Mouse (Mus musculus) right cerebral cortex, adult 18-20 months (tissue): Measurements from ENCODE around the gene Stam.

ENCODE experiments used
- DNase-seq: peaks from one replicate; pipeline ENCODE4 v3.0.0; 2022; ENCODE audit warnings: mixed read lengths

Gene Stam

DNA sequence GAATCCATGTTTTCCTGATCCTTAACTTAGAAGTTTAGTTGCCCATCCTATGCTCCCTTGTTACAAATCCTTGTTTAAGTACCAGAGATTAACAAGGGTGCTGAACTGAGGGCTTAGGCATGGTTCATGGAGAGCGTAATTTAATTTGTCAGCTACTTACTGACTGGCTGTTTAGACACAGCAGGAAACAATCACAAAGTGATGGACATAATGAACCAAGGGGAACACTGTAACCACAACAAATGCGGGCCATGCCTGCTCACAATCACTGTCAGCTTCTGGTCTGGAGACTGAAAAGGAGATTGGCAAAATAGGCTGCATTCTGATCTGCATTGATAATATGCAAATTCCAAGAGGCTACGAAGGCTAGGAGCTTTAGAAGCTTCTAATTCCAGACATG, 53.7 kb downstream of the Stam start:
- no peak for DNase-seq

DNA sequence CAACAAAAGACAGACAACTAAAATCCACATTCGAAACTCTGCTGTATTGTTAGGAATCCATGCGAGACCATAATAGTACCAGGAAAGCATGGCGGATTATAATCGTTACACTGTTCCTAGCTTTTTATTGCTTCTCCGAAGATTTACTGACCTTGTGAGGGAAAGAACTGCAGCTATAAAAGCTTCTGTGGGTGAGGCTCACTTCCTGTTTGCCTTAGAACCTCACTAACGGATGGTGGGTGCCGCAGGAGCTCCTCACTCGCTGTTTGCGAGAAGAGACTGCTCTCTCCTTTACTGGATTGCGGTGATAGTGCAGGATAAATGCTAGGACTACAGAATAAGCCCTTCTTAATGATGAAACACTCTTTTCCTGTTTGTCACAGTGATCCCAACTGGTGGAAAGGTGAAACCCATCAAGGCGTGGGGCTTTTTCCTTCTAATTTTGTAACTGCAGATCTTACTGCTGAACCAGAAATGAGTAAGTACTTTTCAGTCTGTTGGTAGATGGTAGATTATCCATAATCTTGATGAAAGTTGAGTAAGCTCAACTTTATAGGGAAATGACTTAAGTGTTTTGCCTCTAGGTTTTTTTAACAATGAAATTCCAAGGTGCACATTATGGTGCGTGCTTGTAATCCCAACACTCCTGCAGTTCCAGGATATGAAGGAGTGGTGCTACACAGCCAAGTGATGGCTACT, 56.9 kb downstream of the Stam start:
- DNase-seq = no peak

DNA sequence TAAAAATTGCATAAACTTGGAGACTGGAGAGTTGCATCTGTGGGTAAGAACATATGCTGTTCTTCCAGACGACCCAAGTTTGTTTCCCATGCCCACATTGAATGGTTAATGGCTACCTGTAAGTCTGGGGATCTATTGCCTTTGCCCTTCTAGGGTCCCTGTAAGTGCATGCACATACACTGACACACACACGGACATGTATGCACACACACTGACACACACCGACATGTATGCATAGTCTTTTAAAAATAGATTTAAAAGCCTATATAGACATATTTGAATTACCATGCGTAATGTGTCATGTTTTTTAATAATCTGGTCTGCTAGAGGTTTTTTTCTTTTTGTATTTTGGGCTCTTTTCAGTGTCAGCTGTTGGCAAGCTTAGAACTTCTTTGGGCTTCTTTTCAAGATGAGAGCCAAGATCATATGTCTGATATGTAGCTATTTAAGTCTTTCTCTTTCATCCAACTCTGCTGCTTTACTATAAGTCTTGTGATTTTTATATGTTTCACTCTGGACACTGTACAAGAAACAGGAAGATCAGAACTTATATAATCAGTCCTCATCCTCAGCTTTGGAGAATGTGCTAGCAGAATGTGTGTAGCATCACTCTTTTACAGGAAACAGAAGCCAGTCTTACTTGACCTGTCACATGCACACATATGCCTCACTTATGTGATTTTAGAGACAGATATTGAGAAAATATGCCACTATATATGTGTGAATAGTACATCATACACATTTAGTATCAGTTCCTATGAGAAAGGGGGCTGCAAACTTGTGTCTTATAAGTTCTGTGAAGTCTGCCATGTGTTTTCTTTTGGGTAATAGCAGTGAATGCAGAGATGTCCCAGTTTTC, 58.8 kb downstream of the Stam start:
- DNase-seq = no peak

DNA sequence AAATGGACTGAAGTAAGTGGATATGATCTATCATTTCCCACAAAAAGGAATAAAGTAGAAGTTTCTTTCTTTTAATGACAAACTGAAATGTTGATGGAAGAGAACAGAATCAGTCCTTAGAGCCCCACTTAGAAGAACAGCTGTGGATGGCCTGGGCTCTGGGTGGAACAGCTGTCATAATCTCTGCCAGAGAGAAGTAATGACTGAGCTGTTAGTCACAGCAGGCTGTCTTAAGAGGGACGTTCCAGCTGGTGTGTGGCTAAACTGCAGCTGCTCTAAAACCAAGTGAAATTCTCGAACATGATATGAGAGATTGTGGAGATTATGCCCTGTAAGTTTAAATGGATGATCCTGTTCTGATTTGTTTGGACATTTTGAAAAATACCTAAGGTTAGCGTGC, 63.0 kb downstream of the Stam start:
- DNase-seq = no peak

DNA sequence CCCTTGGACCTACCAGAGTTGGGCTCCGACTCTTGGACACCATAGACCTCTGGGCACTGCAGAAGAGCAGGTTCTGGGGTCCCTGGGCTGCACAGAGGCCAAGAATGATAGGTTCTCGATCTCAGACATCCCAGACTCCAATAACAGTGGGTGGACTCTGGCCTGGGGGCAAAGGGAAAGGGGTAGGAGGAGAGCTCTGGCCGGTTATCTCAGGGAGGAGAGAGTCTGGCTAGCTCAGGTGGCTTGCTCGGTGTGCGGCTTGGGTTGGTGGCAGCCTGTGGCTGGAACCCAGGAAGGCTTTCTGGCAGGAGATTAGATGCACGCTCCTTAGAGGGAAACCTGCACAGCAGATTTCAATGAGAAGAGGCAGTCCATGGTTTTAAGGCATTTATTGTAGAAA, 65.7 kb downstream of the Stam start:
- DNase-seq = no peak

DNA sequence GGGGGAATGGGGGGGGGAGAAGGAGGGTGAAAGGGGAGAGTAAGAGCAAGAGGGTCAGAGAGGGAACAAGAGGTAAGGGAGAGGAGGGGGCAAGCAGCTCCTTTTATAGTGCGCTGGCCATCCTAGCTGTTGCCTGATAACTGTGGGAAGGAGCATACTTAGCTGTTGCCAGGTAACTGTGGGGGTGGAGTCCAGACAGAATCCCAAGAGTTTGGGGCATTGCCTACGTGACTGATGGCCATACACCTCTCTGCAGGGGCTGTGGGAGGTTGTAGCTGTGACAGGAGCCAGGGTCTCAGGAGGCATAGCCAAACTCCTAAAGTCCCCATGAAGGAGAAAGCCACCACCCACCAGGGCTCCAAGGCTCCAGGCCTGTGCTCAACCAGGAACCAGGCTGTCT, 66.1 kb downstream of the Stam start:
- no peak for DNase-seq

DNA sequence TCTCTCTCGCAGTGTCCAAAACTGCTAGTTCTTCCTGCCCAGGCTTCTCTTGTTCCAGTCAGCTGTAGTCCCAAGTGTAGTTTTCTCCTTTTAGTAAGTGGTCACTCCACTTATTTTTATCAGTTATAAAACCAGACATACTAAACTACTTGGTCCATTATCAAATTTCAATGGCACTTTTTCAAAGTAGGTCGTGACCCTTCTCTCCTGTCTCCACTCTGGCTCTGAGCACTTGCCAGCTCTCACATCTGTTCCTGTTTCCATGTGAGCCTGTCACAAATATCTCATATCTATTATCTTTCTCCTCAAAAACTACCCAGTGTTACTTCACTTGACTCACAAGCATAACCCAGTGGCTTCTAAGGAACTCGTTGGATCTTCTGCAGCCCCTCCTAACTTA, 71.4 kb downstream of the Stam start:
- DNase-seq = no peak

DNA sequence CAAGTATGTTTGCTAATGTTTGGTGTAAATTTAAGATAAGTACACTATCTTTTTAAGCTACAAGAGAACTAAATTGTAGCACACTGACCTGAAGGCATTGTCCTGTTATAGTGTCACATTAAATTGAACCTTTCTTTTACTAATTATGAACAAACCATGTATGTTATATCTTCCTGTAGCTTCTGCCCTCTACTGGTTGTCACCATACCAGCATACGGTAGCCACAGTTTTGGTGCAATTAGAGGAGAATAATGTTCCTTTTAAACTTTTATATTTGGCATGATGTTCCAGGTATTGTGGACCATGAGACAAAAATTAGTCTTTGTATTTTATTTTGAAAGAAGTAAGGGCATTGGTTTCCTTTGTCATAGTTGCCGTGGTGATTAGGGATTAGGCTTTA, 73.0 kb downstream of the Stam start:
- no peak for DNase-seq

DNA sequence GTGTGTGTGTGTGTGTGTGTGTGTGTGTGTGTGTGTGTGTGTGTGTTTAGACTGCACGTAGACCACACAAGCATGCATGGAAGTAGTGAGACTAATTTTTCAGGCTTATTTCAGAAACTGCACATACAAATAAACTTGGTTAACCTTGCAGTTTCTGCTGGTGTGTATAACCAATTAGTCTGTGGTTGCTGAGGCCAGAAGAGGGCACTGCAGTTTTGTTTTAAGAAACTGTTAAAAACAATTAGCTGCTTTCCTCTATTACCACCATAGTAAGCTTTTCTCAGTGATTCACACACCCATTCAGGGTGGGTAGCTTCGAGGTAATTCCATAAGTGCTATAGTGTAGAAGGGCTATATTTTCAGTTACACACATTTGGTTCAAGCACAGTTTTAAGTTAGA, 76.9 kb downstream of the Stam start:
- DNase-seq = no peak

DNA sequence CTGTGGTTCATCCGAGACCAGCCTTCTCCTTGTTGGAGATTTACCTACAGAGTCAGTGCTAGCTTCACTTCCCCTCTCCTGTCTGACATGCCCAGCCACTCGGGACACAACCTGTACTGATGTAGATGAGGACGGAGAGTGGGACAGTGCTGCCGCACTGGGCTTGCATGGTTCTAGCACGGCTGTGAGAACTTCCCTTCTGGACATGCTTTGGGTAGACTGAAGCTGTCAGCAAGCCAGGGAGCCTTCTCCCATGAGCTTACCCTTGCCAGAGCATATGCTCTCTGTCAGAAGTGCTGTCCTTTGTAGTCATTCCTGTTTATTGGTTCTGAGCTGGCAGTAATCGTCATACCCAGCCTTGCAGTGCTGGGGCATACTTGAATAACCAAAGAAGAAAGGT, 78.0 kb downstream of the Stam start:
- no peak for DNase-seq

DNA sequence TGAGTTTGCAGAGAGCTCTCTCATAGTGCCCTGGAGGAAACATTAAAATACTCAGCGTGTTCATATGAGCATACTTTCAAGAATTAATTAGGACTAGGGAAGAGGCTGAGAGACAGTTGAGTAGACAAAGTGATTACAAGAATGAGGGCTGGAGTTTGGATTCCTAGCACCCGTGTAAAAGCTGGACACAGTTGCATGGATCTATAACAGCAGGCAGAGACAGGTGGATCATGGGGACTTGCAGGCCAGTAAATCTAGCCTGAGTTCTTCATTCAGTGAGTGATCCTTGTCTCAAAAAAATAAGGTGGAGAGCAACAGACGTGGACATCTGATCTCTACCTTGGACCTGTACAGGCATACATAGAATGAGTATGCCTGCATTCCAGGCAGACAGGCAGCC, 85.1 kb downstream of the Stam start:
- no peak for DNase-seq

DNA sequence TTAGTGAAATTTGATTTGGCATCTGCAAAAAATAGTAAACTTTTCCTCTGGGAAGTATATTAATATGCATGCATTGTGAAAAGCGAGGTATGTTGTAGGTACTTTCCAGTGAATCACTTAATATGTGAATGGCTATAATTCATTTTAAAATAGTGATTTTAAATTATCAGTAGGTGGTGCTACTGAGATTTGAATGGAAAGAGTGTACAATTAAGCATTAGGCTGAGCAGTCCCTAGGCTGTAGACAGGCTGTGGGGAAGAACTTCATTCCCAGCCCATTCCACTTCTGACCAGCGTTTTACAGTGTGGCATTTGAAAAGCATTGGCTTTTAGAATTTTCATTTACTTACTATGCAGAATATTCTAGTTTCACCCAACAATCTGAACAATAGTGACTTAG, 85.9 kb downstream of the Stam start:
- no peak for DNase-seq

DNA sequence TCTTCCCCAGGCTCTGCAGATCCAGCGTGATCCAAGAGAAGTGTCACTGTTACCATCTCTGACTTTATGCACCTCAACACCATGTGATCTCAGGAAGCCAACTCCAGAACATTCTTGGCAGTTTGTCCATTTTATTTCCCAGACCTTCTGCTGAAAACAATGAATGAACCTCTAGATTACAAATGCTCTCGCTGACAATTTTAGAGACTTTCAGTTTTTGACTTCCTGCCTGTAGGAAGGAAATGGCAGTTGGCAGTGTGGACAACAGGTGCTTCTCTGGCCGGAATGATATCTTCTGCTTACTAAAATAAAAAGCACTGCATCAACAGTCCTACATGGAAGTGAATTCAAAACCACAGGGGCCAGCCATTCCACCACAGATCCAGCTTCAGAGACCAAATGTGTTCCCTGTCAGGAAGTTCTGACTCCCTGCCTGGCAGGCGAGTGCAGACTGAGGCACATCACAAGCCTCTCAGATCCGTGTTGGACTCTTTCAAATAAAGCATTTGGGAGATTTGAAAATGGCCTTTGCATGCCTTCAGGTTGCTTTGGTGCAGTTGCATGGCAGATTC, 90.6 kb downstream of the Stam start:
- DNase-seq = no peak

DNA sequence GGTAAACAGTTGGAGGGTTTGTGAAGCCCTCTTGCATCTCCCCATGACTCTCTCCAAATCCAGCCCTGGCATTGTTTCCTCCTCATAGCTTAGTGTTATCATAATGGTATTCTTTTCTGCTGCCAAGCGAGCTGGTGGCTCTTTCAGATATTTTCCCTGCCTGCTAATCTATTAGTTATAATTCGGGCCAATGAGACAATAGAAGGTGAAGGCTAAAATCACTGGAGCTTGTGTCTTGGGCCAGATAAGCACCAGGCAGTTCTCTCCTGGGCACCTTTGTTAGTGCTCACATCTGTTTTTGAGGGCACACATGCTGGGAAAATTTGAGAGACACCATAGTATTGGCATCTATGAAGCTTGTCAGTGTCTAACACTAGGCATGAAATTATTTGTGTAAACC, 91.2 kb downstream of the Stam start:
- DNase-seq = no peak

DNA sequence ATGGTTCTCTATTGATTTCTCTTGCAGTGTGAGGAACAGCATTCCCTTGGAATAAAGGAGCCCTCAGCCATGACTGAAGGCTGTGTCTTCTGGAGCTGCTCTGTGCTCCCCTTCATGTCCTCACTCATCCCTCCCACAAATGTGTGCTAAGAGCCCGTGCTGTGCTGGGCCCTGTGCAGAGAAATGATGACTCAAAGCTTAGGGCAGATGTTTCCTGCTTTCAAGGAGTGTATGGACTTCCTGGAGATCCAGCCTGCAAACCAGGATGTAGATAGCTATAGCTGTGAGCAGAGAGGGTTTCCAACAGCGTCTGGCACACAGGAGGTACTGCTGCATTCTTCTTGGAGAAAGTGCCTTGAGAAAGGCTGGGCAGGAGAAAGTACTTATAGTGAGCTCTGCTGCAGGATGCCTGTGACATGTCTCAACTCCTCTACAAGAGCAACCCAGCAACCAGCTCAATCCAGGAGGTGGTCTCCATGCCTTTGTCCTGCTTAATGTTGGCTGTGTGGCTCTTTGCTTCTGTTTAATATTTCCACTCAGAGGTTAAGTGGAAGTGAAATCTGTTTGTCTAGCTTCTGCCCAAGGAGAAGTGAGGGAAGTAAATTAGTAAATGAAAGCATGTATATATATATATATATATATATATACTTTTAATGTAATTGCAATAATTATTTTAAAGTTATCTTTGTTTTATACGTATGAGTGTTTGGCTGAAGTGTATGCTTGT, 91.9 kb downstream of the Stam start:
- no peak for DNase-seq

DNA sequence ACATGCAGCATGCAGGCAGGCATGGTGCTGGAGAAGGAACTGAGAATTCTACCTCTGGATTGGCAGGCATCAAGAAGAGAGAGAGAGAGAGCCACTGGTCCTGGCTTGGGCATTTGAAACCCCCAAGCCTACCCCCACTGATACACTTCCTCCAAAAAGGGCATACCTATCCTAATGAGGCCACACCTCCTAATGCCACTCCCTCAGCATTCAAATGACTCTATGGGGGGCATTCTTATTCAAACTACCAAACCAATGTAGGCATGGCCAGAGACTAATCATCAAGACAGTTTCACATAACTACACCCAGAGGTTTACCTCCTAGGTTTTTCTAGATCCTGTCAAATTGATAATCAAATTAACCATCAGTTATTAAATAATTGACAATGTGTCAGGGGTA, 93.8 kb downstream of the Stam start:
- DNase-seq = no peak

DNA sequence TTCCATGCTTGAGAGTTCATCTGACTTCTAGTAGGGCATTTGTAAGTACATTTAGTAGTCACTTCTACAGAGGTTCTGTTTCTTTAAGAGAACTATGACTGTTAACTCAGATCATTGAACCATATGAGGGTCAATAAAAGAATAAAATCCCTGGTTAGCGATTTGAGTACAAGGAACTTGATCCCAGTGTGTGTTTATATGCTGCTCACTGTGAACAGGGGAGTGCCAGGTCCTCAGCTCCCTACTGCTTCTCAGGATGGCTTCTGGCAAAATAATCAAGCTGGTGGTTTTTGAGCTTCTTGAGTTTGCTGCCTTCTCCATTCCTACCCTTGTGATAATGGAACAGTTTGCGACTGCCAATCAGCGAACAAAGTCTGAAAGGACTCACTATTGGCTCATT, 100.4 kb downstream of the Stam start, which contains the start of gene Tmem236:
Gene Tmem236 (plus strand): TSS at position 190 of the 400 bp plus-strand sequence.
- no peak for DNase-seq

DNA sequence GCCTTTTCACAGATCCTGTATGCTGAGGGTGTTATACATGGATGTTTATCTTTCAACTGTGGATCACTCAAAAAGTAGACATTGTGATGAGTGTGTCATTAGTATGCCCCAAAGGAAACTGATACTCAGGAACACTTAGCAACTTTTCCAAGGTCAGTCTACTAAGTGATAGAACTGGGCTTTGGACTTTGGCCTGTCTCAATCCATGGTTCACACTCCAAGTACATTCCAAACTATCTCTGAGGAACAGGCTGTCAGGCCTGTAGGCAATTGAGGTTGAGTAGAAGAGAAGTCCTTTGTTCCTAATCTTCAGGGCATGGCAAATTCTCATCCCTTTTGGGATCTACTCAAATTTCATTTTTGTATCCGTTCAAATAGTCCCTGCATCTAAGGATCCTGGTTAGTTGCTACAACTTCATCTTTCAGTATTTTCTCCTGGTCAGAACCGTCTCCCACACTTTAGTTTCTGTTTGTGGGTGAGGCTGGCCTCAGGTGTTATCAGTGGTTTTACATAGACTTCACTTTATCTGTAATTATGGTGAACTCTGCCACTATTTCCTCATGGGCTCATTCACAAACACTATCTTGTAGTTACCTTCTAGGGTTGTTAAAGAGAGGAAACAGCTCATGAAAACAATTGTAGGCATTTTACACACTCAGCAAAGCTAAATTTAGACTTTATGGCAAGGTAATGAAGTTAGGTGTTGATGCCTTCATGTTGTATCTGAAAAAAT, 102.7 kb downstream of the Stam start:
- DNase-seq = no peak

DNA sequence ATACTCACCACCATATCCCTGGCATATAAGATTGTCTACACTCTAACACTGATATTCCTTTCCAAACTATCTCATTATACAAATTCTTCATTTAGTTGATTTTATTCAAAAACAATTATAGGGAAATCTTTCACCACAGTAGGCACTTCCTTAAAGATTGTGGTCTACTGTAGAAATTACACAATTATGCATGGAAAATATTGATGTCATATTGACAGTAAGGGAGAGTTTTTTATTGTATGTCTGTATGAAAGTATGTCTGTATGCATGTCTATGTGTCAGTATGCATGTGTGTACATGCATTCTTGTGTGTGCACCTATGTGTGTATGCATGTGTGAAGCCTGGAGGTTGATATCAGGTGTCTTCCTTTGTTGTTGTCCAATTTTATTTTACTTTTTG, 110.5 kb downstream of the Stam start:
- no peak for DNase-seq

DNA sequence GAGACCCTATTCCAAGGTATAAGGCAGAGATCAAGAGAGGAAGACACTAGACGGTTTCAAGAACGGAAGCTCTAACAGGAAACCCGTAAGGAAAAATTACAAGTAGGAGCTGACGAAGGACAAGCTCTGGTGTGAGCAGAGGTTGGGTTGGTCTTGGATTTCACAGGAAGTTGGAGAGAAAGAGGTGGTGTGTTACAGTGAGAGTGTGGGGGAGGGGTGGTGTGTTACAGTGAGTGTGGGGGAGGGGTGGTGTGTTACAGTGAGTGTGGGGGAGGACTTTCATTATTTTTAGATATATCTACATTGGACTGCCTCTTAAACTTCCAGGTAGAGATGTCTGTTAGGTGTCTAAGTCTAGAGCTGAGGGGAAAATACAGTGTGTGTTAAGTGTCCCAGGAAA, 116.8 kb downstream of the Stam start:
- no peak for DNase-seq

DNA sequence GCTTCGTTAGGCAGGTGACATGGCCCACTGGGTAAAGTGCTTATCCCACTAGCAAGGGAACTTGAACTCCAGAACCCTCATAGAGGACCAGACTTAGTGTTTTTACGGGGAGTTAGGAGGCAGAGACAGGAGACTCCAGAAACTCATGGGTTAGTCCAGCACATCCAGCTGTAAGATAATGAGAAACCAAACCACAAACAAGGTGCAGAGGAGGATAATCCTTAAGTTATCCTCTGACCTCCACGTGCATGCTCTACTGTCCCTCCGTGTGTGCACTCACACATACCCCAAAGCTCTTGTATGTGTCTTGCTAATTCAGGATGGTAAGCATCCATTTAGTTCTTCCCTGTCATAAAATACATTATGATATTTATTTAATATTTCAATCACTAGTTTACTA, 117.7 kb downstream of the Stam start:
- DNase-seq = no peak

DNA sequence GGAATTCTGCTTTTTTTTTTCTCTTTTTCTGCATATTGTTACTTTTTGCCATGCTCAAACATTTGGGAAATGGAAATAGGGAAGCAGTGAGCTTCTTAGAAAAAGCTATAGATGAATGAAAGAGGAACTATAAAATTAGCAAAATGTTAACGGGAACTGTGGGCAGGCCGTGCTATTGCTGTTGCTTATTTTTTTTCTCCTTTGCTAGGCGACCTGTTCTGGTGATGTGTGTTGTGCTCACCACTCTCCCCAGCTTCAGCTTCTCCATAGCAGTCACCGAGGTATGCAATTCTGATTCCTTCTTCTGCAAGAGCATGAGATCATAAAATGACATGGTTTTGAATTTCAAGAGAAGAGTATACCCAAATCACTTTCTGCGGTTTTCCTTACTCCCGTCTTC, 118.1 kb downstream of the Stam start:
- no peak for DNase-seq
